Mouse (Mus musculus): ENCODE measurements around the gene Zbed3.

- TF ChIP-seq CTCF (IDR thresholded peaks at IDR 0.05; ENCODE audit: extremely low read depth, insufficient read depth, insufficient read length, insufficient replicate concordance) (no peak), POLR2A (IDR thresholded peaks at IDR 0.05; ENCODE audit: low read depth, low read length) (no peak)
Measured at GRCm38 (mm10) chr13:95288027-95288426, 35.4 kb upstream of the Zbed3 start.
